Mouse (Mus musculus): ENCODE data around the gene Stard5.

Stard5 gene

GRCm38 (mm10) chr7:83662711-83663375 lies 31.1 kb downstream of the Stard5 start:
- DNase-seq (ENCODE audit: low read depth, low spot score) = peak; percentile 91

- DNase-seq (ENCODE audit: low read depth, low spot score) = no peak
Observed at GRCm38 (mm10) chr7:83666087-83666595, 34.4 kb downstream of the Stard5 start.

DNA sequence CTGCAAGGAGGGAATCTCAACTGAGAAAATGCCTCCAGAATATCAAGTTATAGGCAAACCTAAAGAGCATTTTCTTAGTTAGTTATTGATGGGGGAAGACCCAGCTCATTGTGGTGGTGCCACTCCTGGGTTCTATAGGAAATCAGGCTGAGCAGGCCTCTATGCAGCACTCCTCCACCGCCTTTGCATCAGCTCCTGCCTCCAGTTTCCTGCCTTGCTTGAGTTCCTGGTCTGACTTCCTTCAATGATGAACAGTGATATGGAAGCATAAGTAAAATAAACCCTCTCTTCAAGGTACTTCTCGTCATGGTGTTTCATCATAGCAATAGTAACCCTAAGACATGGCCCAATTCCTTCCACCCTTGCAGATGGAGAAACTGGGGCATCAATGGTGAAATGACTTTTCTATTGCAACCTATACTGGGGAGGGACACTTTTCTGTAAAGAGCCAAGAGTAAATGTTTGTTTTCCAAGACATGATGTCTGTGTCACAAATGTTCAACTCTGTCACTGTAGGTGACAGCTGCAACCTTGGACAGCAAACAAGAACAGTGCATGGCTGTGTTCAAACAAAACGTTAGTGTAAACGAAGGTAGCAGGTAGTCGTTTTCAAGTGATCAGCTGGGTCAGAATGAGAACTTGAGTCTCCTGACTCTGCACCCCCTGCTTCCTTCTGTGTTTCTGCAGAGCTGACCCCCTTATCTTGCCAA lies 36.3 kb downstream of the Stard5 start:
- DNase-seq (ENCODE audit: low read depth, low spot score) = no peak

GRCm38 (mm10) chr7:83668724-83669123 lies 37.0 kb downstream of the Stard5 start:
- DNase-seq (ENCODE audit: low read depth, low spot score) = peak; percentile 84

GRCm38 (mm10) chr7:83671573-83671972 lies 39.8 kb downstream of the Stard5 start:
- DNase-seq (ENCODE audit: low read depth, low spot score) = no peak

DNA sequence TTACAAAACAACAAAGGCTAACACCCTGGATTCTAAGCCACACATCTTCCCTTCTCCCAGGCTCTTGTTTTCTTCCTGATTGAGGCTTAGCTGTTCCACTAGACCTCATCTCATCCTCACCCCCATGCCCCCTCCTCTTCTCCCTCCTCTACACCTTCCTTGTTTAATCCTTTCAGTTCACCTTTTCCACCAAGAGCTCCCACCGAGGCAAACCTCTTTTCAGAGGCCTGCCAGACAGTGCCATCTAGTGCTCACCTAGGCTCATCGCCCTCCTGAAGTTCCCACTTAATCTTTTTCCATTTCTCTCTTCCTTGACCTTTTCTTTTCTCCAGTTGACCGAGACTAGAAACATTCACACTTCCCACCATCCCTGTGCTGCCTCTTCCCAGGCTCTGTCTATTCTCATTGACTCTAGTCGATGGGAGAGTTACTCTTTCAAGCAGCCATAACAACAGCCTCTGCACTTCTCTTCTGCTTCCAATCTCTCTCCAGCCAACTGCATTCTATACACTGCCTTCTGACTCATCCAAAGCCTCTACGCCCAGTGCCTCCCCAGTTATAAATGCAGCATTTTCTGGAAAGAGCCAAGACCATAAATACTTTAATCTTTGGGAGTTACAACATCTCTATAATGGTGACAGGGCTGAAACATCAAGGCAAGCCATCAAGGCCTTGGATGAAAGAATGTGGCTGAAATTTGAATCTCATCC lies 43.9 kb downstream of the Stard5 start:
- peak; percentile 64 for DNase-seq (ENCODE audit: low read depth, low spot score)

DNA sequence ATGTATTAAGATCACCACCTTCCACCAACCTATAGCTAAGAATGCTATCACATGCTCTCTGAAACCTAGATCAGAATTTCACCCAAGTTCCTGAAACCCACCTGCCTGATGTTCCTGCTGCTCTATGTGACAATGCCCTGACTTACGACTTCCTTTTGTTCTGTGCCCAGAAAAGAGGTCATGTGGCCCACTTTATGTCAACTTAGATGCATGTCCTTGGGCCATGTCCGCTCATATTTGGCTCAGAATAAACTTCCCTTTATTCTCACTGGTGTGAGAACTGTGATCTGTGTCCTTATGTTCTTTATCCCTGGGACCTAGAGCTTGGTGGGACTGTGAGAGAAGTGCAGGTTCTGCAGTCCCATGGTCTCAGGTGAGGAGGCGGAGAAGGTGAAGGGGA lies 45.5 kb downstream of the Stard5 start:
- no peak for DNase-seq (ENCODE audit: low read depth, low spot score)

- no peak for DNase-seq (ENCODE audit: low read depth, low spot score)
Observed at GRCm38 (mm10) chr7:83678506-83678905, 46.7 kb downstream of the Stard5 start.

- DNase-seq (ENCODE audit: low read depth, low spot score) = peak; percentile 61
Observed at GRCm38 (mm10) chr7:83682640-83683274, 51.0 kb downstream of the Stard5 start.

DNA sequence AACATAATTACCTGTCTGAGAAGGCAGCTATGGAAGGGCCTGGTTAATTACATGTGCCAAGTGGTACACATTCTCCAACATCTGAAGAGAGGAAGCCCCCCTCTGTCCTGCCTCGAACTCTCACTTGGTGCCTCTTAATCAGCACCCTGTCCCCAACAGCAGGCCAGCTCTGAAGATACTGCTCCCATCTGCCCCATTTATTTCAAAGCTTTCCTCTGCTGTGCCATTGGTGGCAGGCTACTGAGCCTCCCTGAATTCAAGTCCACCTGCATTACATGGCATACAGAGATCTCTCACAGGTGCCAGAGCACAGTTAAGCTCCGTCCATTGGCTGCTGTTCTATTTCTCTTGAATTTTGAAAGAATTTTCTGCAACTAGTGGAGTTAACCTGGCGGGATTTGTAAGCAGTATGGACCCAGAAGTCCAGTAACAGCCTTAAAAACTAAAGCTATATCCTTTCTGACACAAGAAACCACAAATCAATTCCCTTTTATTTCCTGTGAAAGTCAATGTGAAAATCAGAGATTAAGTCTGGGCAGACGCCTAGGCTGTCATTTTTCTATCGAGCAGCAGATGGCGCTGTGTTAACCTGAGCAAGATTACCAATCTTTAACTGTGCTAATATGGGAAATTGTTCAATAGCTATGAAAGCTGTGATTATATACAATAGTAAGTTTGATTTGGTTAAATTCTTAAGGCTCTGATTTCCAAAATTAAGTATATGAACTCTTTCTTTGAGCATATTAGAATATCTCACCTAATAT lies 63.9 kb downstream of the Stard5 start:
- peak; percentile 72 for DNase-seq (ENCODE audit: low read depth, low spot score)

GRCm38 (mm10) chr7:83699066-83699745 lies 67.4 kb downstream of the Stard5 start:
- no peak for DNase-seq (ENCODE audit: low read depth, low spot score)
